Mouse (Mus musculus) cortical plate, adult 2 months (tissue): Measurements from ENCODE around the gene Ncor1.

Source experiments
- CTCF ChIP-seq: fragments of 200-500 bp; IDR thresholded peaks from 2 replicates; pipeline ENCODE4 v1.5.1; 2011; ENCODE audit warnings: mild to moderate bottlenecking, control low read depth, low read length; ENCODE audit not compliant: insufficient read depth; ENCODE audit errors: extremely low read depth
- POLR2A ChIP-seq: fragments of 200-500 bp; IDR thresholded peaks from 2 replicates; pipeline ENCODE4 v1.6.1; 2011; ENCODE audit warnings: mild to moderate bottlenecking, low read length, control low read depth; ENCODE audit not compliant: insufficient read depth; ENCODE audit errors: extremely low read depth

- TF ChIP-seq CTCF = no peak
- TF ChIP-seq POLR2A = no peak
Measured at GRCm38 (mm10) chr11:62287700-62288099, 170.6 kb downstream of the Ncor1 start.
